Mouse (Mus musculus): ENCODE data around the gene Mbnl2. TPM values are rescaled to one million over a fixed set of nuclear protein-coding genes. Genes with fewer than 3 reads are reported as not detected.

The Mbnl2 gene
- polyA plus RNA-seq, 1 experiment: 24.6 TPM

GRCm38 (mm10) chr14:120466816-120467215 is 191.3 kb downstream of the Mbnl2 start:
- TF ChIP-seq POLR2A (IDR thresholded peaks at IDR 0.05; ENCODE audit: borderline replicate concordance, control insufficient read depth, low read depth, low read length): no peak
- TF ChIP-seq CTCF (IDR thresholded peaks at IDR 0.05; ENCODE audit: control insufficient read depth, insufficient read depth, low read length): no peak
- Histone ChIP-seq H3K4me1 (ENCODE audit: control insufficient read depth, insufficient read depth, low read length) (no peaks in the 10 kb centered on the region), H3K4me3 (replicated peaks; ENCODE audit: control insufficient read depth, low read depth, low read length) (no peak overlapping the region), H3K27ac (ENCODE audit: control insufficient read depth, insufficient read depth, low read depth, low read length, poor library complexity) (no peak overlapping the region)
- WGBS: 73% methylated on average over 4 of the region's 4 CpGs

- H3K4me1 ChIP-seq (ENCODE audit: control insufficient read depth, insufficient read depth, low read length): no peaks in the 10 kb centered on the region
- no peak overlapping the region for H3K27ac ChIP-seq (ENCODE audit: control insufficient read depth, insufficient read depth, low read depth, low read length, poor library complexity)
- TF ChIP-seq CTCF (IDR thresholded peaks at IDR 0.05; ENCODE audit: control insufficient read depth, insufficient read depth, low read length): no peak
- TF ChIP-seq POLR2A (IDR thresholded peaks at IDR 0.05; ENCODE audit: borderline replicate concordance, control insufficient read depth, low read depth, low read length): no peak
- H3K4me3 ChIP-seq (replicated peaks; ENCODE audit: control insufficient read depth, low read depth, low read length): no peak overlapping the region
- WGBS: 82% methylated on average over 14 of the region's 14 CpGs
These were observed 193.8 kb downstream of the Mbnl2 start for GRCm38 (mm10) chr14:120469126-120469790.

GRCm38 (mm10) chr14:120476186-120476697 is 200.8 kb downstream of the Mbnl2 start:
- no peak overlapping the region for H3K27ac ChIP-seq (ENCODE audit: control insufficient read depth, insufficient read depth, low read depth, low read length, poor library complexity)
- no peak overlapping the region for H3K4me3 ChIP-seq (replicated peaks; ENCODE audit: control insufficient read depth, low read depth, low read length)
- H3K4me1 ChIP-seq (ENCODE audit: control insufficient read depth, insufficient read depth, low read length): peaks cover 3% of the 10 kb centered on the region; the same call in 1 of the 2 replicates
- TF ChIP-seq POLR2A (IDR thresholded peaks at IDR 0.05; ENCODE audit: borderline replicate concordance, control insufficient read depth, low read depth, low read length): no peak
- TF ChIP-seq CTCF (IDR thresholded peaks at IDR 0.05; ENCODE audit: control insufficient read depth, insufficient read depth, low read length): no peak
- WGBS: 69% methylated on average over 7 of the region's 7 CpGs

GRCm38 (mm10) chr14:120477288-120477981 is 202.0 kb downstream of the Mbnl2 start:
- WGBS: under 1% methylated on average over 46 of the region's 46 CpGs
- Histone ChIP-seq H3K27ac (ENCODE audit: control insufficient read depth, insufficient read depth, low read depth, low read length, poor library complexity) (peak overlapping the region; percentile 100), H3K4me3 (replicated peaks; ENCODE audit: control insufficient read depth, low read depth, low read length) (peak overlapping the region; percentile 99), H3K4me1 (ENCODE audit: control insufficient read depth, insufficient read depth, low read length) (peaks cover 3% of the 10 kb centered on the region; the same call in 1 of the 2 replicates)
- TF ChIP-seq CTCF (IDR thresholded peaks at IDR 0.05; ENCODE audit: control insufficient read depth, insufficient read depth, low read length): no peak
- peak; percentile 65; the same call in 1 of the 2 replicates for TF ChIP-seq POLR2A (IDR thresholded peaks at IDR 0.05; ENCODE audit: borderline replicate concordance, control insufficient read depth, low read depth, low read length)

GRCm38 (mm10) chr14:120477982-120478568 is 202.6 kb downstream of the Mbnl2 start, which contains the start of gene Rap2a:
Gene Rap2a, plus strand, starts transcription at chr14:120478444.
- H3K4me1 ChIP-seq (ENCODE audit: control insufficient read depth, insufficient read depth, low read length): peaks cover 3% of the 10 kb centered on the region; the same call in 1 of the 2 replicates
- H3K27ac ChIP-seq (ENCODE audit: control insufficient read depth, insufficient read depth, low read depth, low read length, poor library complexity): peak within 1 kb of the TSS; percentile 100
- WGBS: under 1% methylated on average over 74 of the region's 78 CpGs
- H3K4me3 ChIP-seq (replicated peaks; ENCODE audit: control insufficient read depth, low read depth, low read length): peak within 1 kb of the TSS; percentile 99
- TF ChIP-seq CTCF (IDR thresholded peaks at IDR 0.05; ENCODE audit: control insufficient read depth, insufficient read depth, low read length): no peak
- TF ChIP-seq POLR2A (IDR thresholded peaks at IDR 0.05; ENCODE audit: borderline replicate concordance, control insufficient read depth, low read depth, low read length): peak; percentile 59; the same call in 1 of the 2 replicates

- peaks cover 3% of the 10 kb centered on the region; the same call in 1 of the 2 replicates for H3K4me1 ChIP-seq (ENCODE audit: control insufficient read depth, insufficient read depth, low read length)
- TF ChIP-seq POLR2A (IDR thresholded peaks at IDR 0.05; ENCODE audit: borderline replicate concordance, control insufficient read depth, low read depth, low read length): peak; percentile 28; the same call in 1 of the 2 replicates
- no peak for TF ChIP-seq CTCF (IDR thresholded peaks at IDR 0.05; ENCODE audit: control insufficient read depth, insufficient read depth, low read length)
- peak overlapping the region; percentile 78 for H3K4me3 ChIP-seq (replicated peaks; ENCODE audit: control insufficient read depth, low read depth, low read length)
- WGBS: 1% methylated on average over 62 of the region's 62 CpGs
- H3K27ac ChIP-seq (ENCODE audit: control insufficient read depth, insufficient read depth, low read depth, low read length, poor library complexity): peak overlapping the region; percentile 100
These were observed 203.3 kb downstream of the Mbnl2 start for GRCm38 (mm10) chr14:120478641-120479341.

- WGBS: 49% methylated on average over 8 of the region's 8 CpGs
- H3K4me3 ChIP-seq (replicated peaks; ENCODE audit: control insufficient read depth, low read depth, low read length): peak overlapping the region; percentile 19
These were observed 205.0 kb downstream of the Mbnl2 start for GRCm38 (mm10) chr14:120480341-120480900.

More at GRCm38 (mm10) chr14:120480341-120480900, 205.0 kb downstream of the Mbnl2 start:
- Histone ChIP-seq H3K4me1 (ENCODE audit: control insufficient read depth, insufficient read depth, low read length) (peaks cover 3% of the 10 kb centered on the region; the same call in 1 of the 2 replicates), H3K27ac (ENCODE audit: control insufficient read depth, insufficient read depth, low read depth, low read length, poor library complexity) (no peak overlapping the region)
- TF ChIP-seq POLR2A (IDR thresholded peaks at IDR 0.05; ENCODE audit: borderline replicate concordance, control insufficient read depth, low read depth, low read length) (no peak), CTCF (IDR thresholded peaks at IDR 0.05; ENCODE audit: control insufficient read depth, insufficient read depth, low read length) (no peak)
